Mouse (Mus musculus): ENCODE measurements around the gene Qars.

GRCm38 (mm10) chr9:108474528-108474927, 33.0 kb upstream of the Qars start:
- TF ChIP-seq CTCF (IDR thresholded peaks at IDR 0.05; ENCODE audit: low read depth, low read length) (no peak), TAL1 (conservative IDR thresholded peaks at IDR 0.05; ENCODE audit: low read depth, low read length) (no peak), POLR2AphosphoS5 (IDR thresholded peaks at IDR 0.05; ENCODE audit: insufficient replicate concordance, low read depth, low read length) (no peak), GATA2 (IDR thresholded peaks at IDR 0.05; ENCODE audit: borderline replicate concordance, low read depth, low read length) (no peak), GATA1 (IDR thresholded peaks at IDR 0.05; ENCODE audit: borderline replicate concordance, low read length) (no peak)

Measured in G1E (cell line).